Mouse (Mus musculus): ENCODE measurements around the gene Ppp1r12a. TPM values are rescaled to one million over a fixed set of nuclear protein-coding genes. Genes with fewer than 3 reads are reported as not detected.
A peak's percentile ranks its signal among the peaks of the same experiment; 100 is the strongest.

The Ppp1r12a gene
- polyA plus RNA-seq, 1 experiment from 2014 or later, result 69.6 TPM

DNA sequence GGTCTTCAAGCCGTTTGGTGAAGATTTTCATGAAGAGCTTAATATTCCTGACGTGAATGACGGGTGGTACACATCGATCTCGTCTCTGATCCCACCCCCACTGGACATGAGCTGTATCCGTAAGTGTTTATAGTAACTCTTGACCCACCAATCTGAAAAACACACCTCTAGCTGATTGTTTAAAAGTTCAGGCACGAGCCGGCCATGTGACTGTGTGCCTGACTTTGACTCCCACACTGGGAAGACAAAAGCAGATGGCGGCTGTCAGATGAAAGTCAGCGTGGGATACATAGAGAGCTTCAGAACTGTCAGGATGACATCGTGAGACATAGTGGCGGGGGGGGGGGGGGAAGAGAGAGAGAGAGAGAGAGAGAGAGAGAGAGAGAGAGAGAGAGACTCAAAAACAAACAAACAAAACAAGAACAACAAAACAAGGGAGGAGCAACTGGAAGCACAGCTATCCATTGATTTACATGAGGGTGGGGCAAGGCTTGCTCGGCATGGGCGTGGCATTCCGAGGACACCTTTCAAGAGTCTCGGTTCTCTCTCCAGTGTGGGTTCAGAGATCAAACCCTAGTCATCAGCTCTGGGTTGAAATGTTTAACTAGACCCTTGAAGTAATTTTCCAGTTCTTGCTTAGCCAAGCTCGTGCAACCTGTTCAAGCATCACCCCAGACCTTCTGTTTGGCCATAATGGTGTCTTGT, 137.0 kb downstream of the Ppp1r12a start:
- DNase-seq (ENCODE audit: low spot score), result no peak

DNA sequence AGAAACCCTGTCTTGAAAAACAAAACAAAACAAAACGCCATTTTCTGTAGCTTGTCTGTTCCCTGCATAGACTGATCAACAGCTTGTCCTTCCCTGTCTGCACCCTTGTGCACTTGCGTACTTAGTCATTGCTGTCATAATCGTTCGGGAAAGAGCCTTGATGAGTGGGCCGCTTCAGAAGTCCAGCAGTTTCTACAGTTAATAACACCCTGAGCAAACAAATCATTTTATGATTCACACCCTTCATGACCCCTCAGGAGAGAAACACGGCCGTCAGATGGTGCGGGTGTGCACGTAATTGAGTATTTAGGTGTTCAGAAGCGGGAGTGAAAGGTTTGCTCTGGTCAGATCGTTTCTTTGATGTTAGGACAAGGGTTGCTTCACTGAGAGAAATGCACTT, 137.8 kb downstream of the Ppp1r12a start:
- ATAC-seq (ENCODE audit: low FRiP score) (no peak), DNase-seq (ENCODE audit: low spot score) (no peak)
- H3K27me3 ChIP-seq (ENCODE audit: control insufficient read depth, insufficient read depth, low read length), result no peaks in the 10 kb centered on the region
- WGBS, result 86% methylated on average over 11 of the region's 11 CpGs
- H3K9me3 ChIP-seq (ENCODE audit: control insufficient read depth, low read length), result no peaks in the 10 kb centered on the region
- H3K27ac ChIP-seq, result no peak overlapping the region
- no peaks in the 10 kb centered on the region for H3K4me1 ChIP-seq (replicated peaks; ENCODE audit: control insufficient read depth, insufficient read depth, low read length)
- H3K36me3 ChIP-seq (replicated peaks; ENCODE audit: control insufficient read depth, insufficient read depth), result no peaks in the 10 kb centered on the region
- H3K4me2 ChIP-seq (replicated peaks), result no peak overlapping the region
- H3K9ac ChIP-seq, result no peak overlapping the region
- no peak overlapping the region for H3K4me3 ChIP-seq (replicated peaks; ENCODE audit: low read length)

More for the DNA sequence above, 137.0 kb downstream of the Ppp1r12a start:
- H3K36me3 ChIP-seq (replicated peaks; ENCODE audit: control insufficient read depth, insufficient read depth), result no peaks in the 10 kb centered on the region
- 81% methylated on average over 17 of the region's 17 CpGs for WGBS
- no peak overlapping the region for H3K4me3 ChIP-seq (replicated peaks; ENCODE audit: low read length)
- no peak overlapping the region for H3K4me2 ChIP-seq (replicated peaks)
- no peaks in the 10 kb centered on the region for H3K9me3 ChIP-seq (ENCODE audit: control insufficient read depth, low read length)
- H3K4me1 ChIP-seq (replicated peaks; ENCODE audit: control insufficient read depth, insufficient read depth, low read length), result no peaks in the 10 kb centered on the region
- H3K27me3 ChIP-seq (ENCODE audit: control insufficient read depth, insufficient read depth, low read length), result no peaks in the 10 kb centered on the region
- no peak overlapping the region for H3K9ac ChIP-seq
- no peak overlapping the region for H3K27ac ChIP-seq
- ATAC-seq (ENCODE audit: low FRiP score), result no peak

DNA sequence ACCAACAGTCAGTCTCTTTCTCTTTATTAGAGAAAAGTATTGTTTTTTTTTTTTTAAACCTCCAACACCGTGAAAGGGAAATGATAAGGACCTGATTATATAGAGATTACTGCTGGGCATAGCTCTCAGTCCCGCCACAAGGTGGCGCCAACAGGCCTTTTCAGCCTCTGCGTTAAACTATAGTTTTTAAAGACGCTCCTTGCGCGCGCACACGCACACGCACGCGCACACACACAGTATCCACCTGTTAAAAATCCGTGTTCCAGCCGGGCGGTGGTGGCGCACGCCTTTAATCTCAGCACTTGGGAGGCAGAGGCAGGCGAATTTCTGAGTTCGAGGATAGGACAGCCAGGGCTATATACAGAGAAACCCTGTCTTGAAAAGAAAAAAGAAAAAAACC, 138.8 kb downstream of the Ppp1r12a start:
- Histone ChIP-seq H3K4me1 (replicated peaks; ENCODE audit: control insufficient read depth, insufficient read depth, low read length) (no peaks in the 10 kb centered on the region), H3K27me3 (ENCODE audit: control insufficient read depth, insufficient read depth, low read length) (no peaks in the 10 kb centered on the region), H3K9ac (no peak overlapping the region), H3K36me3 (replicated peaks; ENCODE audit: control insufficient read depth, insufficient read depth) (no peaks in the 10 kb centered on the region), H3K4me2 (replicated peaks) (peak overlapping the region; percentile 38), H3K9me3 (ENCODE audit: control insufficient read depth, low read length) (no peaks in the 10 kb centered on the region), H3K4me3 (replicated peaks; ENCODE audit: low read length) (no peak overlapping the region), H3K27ac (no peak overlapping the region)
- ATAC-seq (ENCODE audit: low FRiP score), result peak; percentile 57; the same call in 1 of the 2 replicates
- 12% methylated on average over 19 of the region's 19 CpGs for WGBS
- peak; percentile 92 for DNase-seq (ENCODE audit: low spot score)

DNA sequence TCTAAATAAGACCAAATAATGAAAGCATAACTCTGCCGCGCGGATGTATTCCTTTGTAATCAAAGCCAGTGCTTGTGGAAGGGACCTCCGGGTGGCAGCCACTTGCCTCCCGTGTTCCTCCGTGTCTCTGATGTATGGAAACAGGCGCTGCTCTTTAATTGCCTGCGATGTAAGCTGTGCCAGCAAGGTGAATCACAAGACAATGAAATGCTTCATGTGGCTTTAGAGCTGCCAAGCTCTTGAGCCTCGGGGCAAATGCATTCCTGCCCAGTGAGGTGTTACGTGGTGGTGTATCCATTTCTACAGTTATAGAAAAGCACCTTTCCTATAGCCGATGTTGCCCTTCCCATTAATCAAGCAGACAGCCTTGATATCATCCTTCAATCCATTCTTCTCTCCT, 145.8 kb downstream of the Ppp1r12a start:
- Histone ChIP-seq H3K36me3 (replicated peaks; ENCODE audit: control insufficient read depth, insufficient read depth) (no peaks in the 10 kb centered on the region), H3K4me2 (replicated peaks) (no peak overlapping the region), H3K27me3 (ENCODE audit: control insufficient read depth, insufficient read depth, low read length) (no peaks in the 10 kb centered on the region), H3K27ac (0 out of 2 replicates have a peak overlapping the region, but pooled peaks have one; percentile 10), H3K4me3 (replicated peaks; ENCODE audit: low read length) (no peak overlapping the region), H3K9ac (no peak overlapping the region; the same call in 1 of the 2 replicates), H3K4me1 (replicated peaks; ENCODE audit: control insufficient read depth, insufficient read depth, low read length) (no peaks in the 10 kb centered on the region), H3K9me3 (ENCODE audit: control insufficient read depth, low read length) (no peaks in the 10 kb centered on the region)
- no peak for DNase-seq (ENCODE audit: low spot score)
- no peak for ATAC-seq (ENCODE audit: low FRiP score)
- WGBS, result 64% methylated on average over 11 of the region's 11 CpGs

DNA sequence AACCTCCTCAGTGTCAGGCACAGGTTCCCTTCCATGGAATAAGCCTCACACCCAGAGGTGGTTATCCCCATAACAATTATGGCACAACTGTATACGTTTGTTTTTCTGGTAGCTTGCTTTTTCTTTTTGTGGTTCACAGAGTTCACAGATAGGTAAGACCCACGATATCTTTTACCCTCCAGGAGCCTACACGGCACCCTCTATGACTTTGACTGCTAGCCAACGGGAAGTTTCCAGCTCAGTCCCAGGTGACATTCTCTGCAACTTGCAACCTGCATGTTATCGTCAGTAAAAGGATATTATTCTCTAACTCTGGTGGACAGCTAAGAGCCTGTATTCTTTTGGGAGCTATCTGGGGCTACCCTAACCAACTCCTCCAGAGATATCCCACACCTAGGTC, 148.2 kb downstream of the Ppp1r12a start:
- Histone ChIP-seq H3K4me1 (replicated peaks; ENCODE audit: control insufficient read depth, insufficient read depth, low read length) (no peaks in the 10 kb centered on the region), H3K4me2 (replicated peaks) (no peak overlapping the region), H3K27me3 (ENCODE audit: control insufficient read depth, insufficient read depth, low read length) (no peaks in the 10 kb centered on the region), H3K9me3 (ENCODE audit: control insufficient read depth, low read length) (no peaks in the 10 kb centered on the region), H3K4me3 (replicated peaks; ENCODE audit: low read length) (no peak overlapping the region), H3K36me3 (replicated peaks; ENCODE audit: control insufficient read depth, insufficient read depth) (no peaks in the 10 kb centered on the region), H3K27ac (no peak overlapping the region), H3K9ac (no peak overlapping the region)
- WGBS, result 97% methylated on average over 5 of the region's 5 CpGs
- DNase-seq (ENCODE audit: low spot score) (no peak), ATAC-seq (ENCODE audit: low FRiP score) (no peak)

DNA sequence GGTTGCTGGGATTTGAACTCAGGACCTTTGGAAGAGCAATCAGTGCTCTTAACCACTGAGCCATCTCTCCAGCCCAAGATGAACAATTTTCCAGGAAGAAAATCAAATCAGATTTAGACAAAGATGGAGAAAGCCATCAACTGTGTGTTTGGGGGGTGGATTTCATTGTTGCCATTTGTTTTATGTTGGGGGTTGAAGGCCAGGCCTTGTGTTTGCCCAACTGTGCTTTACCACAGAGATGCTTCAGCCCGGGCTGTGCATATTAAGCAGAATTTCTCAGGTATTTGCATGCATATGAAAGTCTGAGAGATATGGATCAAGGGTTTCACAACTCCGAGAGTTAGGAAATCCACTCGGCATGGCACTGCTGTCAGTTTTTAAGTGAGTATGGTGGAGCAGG, 149.4 kb downstream of the Ppp1r12a start:
- Histone ChIP-seq H3K27me3 (ENCODE audit: control insufficient read depth, insufficient read depth, low read length) (no peaks in the 10 kb centered on the region), H3K9me3 (ENCODE audit: control insufficient read depth, low read length) (no peaks in the 10 kb centered on the region), H3K36me3 (replicated peaks; ENCODE audit: control insufficient read depth, insufficient read depth) (no peaks in the 10 kb centered on the region), H3K9ac (no peak overlapping the region), H3K4me1 (replicated peaks; ENCODE audit: control insufficient read depth, insufficient read depth, low read length) (no peaks in the 10 kb centered on the region), H3K4me3 (replicated peaks; ENCODE audit: low read length) (no peak overlapping the region), H3K4me2 (replicated peaks) (no peak overlapping the region), H3K27ac (no peak overlapping the region)
- DNase-seq (ENCODE audit: low spot score), result no peak
- ATAC-seq (ENCODE audit: low FRiP score), result no peak
- WGBS, result 92% methylated on average over 3 of the region's 3 CpGs

DNA sequence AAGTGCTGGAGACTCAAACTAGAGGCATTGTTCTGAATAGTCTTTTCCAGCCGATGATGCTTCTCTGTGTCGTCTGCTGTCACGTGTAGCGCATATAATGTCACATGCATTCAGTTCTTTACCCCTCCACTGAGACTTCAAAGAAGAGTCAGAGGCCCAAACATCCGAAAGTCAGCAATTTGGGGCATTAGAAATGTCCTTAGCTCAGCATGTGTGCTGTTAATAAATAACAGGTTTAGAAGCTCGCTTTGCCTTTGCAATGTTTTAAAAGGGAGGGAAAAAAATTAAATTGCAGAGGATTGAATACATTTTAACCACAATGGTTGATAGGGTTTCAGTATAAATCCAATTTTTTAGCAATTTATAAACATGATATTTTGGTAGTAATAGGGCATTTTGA, 151.9 kb downstream of the Ppp1r12a start:
- ATAC-seq (ENCODE audit: low FRiP score), result no peak
- H3K36me3 ChIP-seq (replicated peaks; ENCODE audit: control insufficient read depth, insufficient read depth), result no peaks in the 10 kb centered on the region
- no peak for DNase-seq (ENCODE audit: low spot score)
- H3K27me3 ChIP-seq (ENCODE audit: control insufficient read depth, insufficient read depth, low read length), result no peaks in the 10 kb centered on the region
- H3K9ac ChIP-seq, result no peak overlapping the region
- H3K9me3 ChIP-seq (ENCODE audit: control insufficient read depth, low read length), result no peaks in the 10 kb centered on the region
- H3K4me1 ChIP-seq (replicated peaks; ENCODE audit: control insufficient read depth, insufficient read depth, low read length), result no peaks in the 10 kb centered on the region
- WGBS, result 40% methylated on average over 6 of the region's 6 CpGs
- H3K4me3 ChIP-seq (replicated peaks; ENCODE audit: low read length), result no peak overlapping the region
- no peak overlapping the region for H3K27ac ChIP-seq
- H3K4me2 ChIP-seq (replicated peaks), result no peak overlapping the region

DNA sequence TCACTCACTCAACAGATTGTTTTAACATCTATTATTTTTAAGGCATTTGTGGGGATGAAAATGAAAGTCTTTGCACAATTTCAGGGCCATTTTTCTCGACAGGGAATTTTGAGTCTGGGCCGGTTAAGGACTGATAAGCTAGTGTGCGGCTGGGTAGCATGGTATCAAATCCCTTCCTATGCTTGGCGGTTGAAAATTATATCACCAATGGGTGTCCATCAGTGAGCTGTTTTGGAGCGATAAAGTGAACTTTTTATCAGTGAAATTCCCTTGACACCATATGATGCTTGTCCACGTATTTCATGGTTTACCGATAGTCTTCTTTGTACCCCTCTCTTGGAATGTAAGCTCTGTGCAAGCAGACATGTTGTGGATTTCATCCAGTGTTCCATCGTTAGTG, 152.4 kb downstream of the Ppp1r12a start:
- ATAC-seq (ENCODE audit: low FRiP score), result no peak
- no peaks in the 10 kb centered on the region for H3K4me1 ChIP-seq (replicated peaks; ENCODE audit: control insufficient read depth, insufficient read depth, low read length)

DNA sequence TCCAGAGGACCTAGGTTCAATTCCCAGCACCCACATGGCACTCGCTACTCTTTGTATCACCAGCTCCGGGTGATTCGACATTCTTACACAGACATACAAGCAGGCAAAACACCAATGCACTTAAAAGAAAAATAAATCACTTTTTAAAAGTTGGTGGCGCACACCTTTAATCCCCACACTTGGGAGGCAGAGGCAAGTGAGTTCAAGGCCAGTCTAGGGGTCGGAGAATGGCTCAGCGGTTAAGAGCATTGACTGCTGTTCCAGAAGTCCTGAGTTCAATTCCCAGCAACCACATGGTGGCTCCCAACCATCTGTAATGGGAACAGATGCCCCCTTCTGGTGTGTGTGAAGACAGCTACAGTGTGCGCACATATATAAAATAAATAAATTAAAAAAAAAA, 153.2 kb downstream of the Ppp1r12a start:
- Histone ChIP-seq H3K9me3 (ENCODE audit: control insufficient read depth, low read length) (no peaks in the 10 kb centered on the region), H3K27me3 (ENCODE audit: control insufficient read depth, insufficient read depth, low read length) (no peaks in the 10 kb centered on the region), H3K4me1 (replicated peaks; ENCODE audit: control insufficient read depth, insufficient read depth, low read length) (no peaks in the 10 kb centered on the region), H3K9ac (no peak overlapping the region), H3K36me3 (replicated peaks; ENCODE audit: control insufficient read depth, insufficient read depth) (no peaks in the 10 kb centered on the region), H3K4me2 (replicated peaks) (no peak overlapping the region), H3K4me3 (replicated peaks; ENCODE audit: low read length) (no peak overlapping the region), H3K27ac (no peak overlapping the region)
- DNase-seq (ENCODE audit: low spot score), result no peak
- ATAC-seq (ENCODE audit: low FRiP score), result no peak
- 97% methylated on average over 7 of the region's 7 CpGs for WGBS

More for the DNA sequence above, 152.4 kb downstream of the Ppp1r12a start:
- Histone ChIP-seq H3K27me3 (ENCODE audit: control insufficient read depth, insufficient read depth, low read length) (no peaks in the 10 kb centered on the region), H3K36me3 (replicated peaks; ENCODE audit: control insufficient read depth, insufficient read depth) (no peaks in the 10 kb centered on the region), H3K9ac (no peak overlapping the region), H3K4me2 (replicated peaks) (no peak overlapping the region), H3K27ac (no peak overlapping the region), H3K9me3 (ENCODE audit: control insufficient read depth, low read length) (no peaks in the 10 kb centered on the region), H3K4me3 (replicated peaks; ENCODE audit: low read length) (no peak overlapping the region)
- no peak for DNase-seq (ENCODE audit: low spot score)
- WGBS, result 88% methylated on average over 8 of the region's 8 CpGs

DNA sequence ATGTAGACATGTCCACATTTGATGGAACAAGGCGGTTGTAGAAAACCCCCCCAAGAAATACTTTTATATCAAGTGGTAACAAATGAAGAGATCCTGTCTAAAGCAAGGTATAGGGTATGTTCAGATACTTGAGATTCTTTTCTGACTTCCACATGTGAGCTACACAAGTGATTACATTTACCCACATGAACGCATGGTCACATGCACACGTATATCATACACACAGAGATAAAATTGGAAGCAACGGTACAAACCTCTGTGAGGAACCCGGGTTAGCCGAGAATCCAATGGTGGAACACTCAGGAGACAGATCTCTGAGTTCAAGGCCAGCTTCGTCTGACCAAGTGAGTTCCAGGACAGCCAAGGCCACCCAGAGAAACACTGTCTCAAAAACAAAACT, 166.4 kb downstream of the Ppp1r12a start:
- Histone ChIP-seq H3K9ac (no peak overlapping the region), H3K4me3 (replicated peaks; ENCODE audit: low read length) (no peak overlapping the region), H3K27ac (no peak overlapping the region), H3K4me2 (replicated peaks) (no peak overlapping the region), H3K9me3 (ENCODE audit: control insufficient read depth, low read length) (no peaks in the 10 kb centered on the region), H3K27me3 (ENCODE audit: control insufficient read depth, insufficient read depth, low read length) (peaks cover 22% of the 10 kb centered on the region; the same call in 1 of the 2 replicates), H3K36me3 (replicated peaks; ENCODE audit: control insufficient read depth, insufficient read depth) (no peaks in the 10 kb centered on the region), H3K4me1 (replicated peaks; ENCODE audit: control insufficient read depth, insufficient read depth, low read length) (0 out of 2 replicates have a peak, but pooled peaks cover 3% of the 10 kb centered on the region)
- DNase-seq (ENCODE audit: low spot score), result no peak
- ATAC-seq (ENCODE audit: low FRiP score), result no peak
- WGBS, result 93% methylated on average over 7 of the region's 7 CpGs
